Mouse (Mus musculus): Measurements from ENCODE around the gene Prl2c5.
"Not testable (repeated sequence)": the region's sequence is repeated elsewhere in the genome, so short reads cannot be mapped to it uniquely, and the experiment has no call there.

DNA sequence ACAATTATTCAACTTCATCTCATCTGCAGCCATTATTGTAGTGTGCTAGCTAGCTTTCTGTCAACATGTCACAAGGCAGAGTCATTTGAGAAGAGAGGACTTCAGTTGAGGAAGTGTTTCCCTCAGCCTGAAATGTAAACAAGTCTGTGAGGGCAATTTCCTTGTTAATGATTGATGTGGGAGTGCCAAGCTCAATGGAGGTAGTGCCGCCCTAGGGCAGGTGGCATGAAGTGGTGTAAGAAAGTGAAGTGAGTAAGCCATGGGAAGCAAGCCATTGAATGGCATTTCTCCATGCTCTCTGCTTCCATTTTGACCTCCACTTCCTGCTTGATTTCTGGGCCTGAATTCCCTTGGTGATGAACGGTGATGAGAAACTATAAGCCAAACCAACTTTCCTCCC, 33.8 kb downstream of the Prl2c5 start:
- not testable (repeated sequence) for TF ChIP-seq MAFK (IDR thresholded peaks at IDR 0.05; ENCODE audit: insufficient read depth, low read depth, low read length); HCFC1 (IDR thresholded peaks at IDR 0.05; ENCODE audit: borderline replicate concordance, insufficient read depth, low read length); ZNF384 (IDR thresholded peaks at IDR 0.05; ENCODE audit: low read depth, low read length)

All from ES-E14 (cell line).